Mouse (Mus musculus) gastrocnemius, postnatal 14 days (tissue): Measurements from ENCODE around the gene Rbms3. TPM values are rescaled to one million over a fixed set of nuclear protein-coding genes. Genes with fewer than 3 reads are reported as not detected.

Experiments
- DNase-seq: peaks from one replicate; pipeline ENCODE4 v3.0.0; 2021; ENCODE audit warnings: mixed read lengths
- intact Hi-C: fragments of 180-260 bp; cut with DNase I; formaldehyde crosslinking; loops from one replicate; pipeline ENCODE4 v1.15.1; 2025; ENCODE audit warnings: low total_unique reads
- total RNA-seq, 2 experiments: library from RNA; stranded (reverse); gene quantifications; 2 replicates each; pipeline ENCODE4 v1.2.3; 2021

Gene Rbms3
- total RNA-seq, 2 experiments from 2014 or later = 14.3 to 17.7 TPM

GRCm38 (mm10) chr9:117529281-117529680, 100.4 kb downstream of the Rbms3 start:
- DNase-seq = no peak
- intact Hi-C loops = no loop called here

- intact Hi-C loops = no loop called here
- no peak for DNase-seq
These were observed 120.8 kb downstream of the Rbms3 start for GRCm38 (mm10) chr9:117508941-117509340.

DNA sequence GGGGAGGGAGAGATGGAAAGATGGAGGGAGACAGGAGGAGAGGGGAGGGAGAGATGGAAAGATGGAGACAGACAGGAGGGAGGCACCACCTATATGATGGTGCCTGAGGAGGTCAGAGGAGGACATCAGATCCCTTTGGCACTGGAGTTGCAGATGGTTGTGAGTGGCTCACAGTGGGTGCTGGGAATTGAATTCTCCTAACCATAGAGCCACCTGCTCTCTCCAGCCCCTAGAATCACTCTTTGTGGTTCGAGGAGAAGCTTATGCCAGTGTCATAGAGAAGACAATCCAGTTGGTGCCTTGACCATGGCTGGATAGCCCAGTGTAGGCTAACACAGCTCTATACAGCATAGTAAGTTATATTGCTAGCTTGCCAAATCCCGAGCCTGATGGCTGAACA, 137.8 kb downstream of the Rbms3 start:
- intact Hi-C loops = no loop called here
- no peak for DNase-seq

GRCm38 (mm10) chr9:117484396-117484795, 145.3 kb downstream of the Rbms3 start:
- DNase-seq = no peak
- intact Hi-C loops = no loop called here

DNA sequence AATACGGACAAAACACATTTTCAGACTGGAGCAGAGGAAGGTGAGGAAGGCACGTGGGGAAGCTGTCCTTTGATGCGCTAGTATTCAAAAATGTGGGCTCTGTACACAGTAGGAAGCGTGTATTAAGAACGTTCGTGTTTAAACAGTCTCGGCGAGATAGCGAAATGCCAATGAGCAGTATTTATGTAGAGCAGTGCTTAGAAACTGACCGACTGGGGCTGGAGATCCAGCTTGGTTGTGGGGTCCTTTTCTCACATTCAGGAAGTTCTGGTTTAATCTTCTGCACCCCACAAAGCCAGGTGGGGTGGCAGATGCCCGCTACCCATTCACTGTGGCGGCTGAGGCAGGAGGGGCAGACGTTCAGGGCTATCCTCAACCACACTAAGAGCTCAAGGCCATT, 153.0 kb downstream of the Rbms3 start:
- intact Hi-C loops = no loop called here
- DNase-seq = no peak

DNA sequence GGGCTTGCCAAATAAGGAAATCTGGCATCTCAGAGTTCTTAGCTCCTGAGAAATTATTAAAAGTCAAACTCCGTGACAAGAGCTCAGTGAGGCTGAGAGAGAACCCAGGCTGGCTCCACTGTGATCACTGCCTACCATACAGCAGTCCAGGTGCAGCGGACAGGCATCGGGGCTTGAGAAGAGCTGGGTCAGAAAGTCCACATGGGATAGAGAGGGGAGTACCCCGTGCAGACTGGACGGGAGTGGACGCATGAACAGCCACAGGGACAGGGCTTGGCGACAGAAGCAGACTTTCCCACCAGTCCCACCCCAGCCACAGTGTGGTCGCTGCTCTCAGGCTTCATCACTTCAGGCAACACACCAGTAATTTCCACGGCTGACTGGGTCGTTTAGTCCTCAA, 176.9 kb downstream of the Rbms3 start:
- intact Hi-C loops = no loop called here
- peak; percentile 4 for DNase-seq

- intact Hi-C loops = no loop called here
- peak; percentile 3 for DNase-seq
These were observed 187.1 kb downstream of the Rbms3 start for GRCm38 (mm10) chr9:117442611-117443010.

DNA sequence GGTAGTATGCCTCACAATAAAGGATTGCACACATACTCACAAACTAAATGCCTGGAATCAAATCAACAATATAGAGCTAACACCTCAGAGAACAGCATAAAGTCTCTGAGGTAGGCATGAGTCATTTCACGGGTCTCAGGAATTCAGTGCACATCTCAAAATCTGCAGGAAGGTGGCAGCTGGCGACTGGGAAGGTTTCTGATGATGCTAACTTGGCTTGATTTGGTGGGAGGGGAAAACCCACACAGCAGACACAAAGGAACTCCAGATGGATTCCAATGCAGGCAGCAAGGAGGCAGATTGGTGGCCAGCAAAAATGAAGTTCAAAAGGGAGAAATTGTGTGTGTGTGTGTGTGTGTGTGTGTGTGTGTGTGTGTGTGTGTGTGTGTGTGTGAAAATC, 193.9 kb downstream of the Rbms3 start:
- intact Hi-C loops = no loop called here
- no peak for DNase-seq

GRCm38 (mm10) chr9:117430670-117431069, 199.0 kb downstream of the Rbms3 start:
- no peak for DNase-seq
- intact Hi-C loops = no loop called here

- no peak for DNase-seq
- intact Hi-C loops = no loop called here
These were observed 200.3 kb downstream of the Rbms3 start for GRCm38 (mm10) chr9:117429217-117430105.

DNA sequence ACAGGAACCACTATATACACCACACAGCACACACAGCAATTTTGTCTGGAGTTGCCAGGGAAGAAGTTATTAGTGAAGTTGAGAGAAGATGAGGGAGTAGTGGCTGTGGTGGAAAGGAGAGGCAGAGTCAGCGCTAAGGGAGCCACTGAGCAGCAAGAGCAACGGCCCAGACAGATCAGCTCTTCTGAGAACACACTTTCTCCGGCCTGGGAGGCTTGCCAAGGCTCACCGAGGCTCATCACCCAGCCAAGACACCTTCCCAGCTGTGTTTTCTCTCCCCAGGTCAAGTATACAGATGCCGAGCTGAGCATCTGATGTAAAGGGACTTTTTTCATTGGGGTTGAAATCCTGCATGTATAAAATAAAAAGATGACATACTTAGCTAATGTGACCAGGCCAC, 206.5 kb downstream of the Rbms3 start:
- intact Hi-C loops = no loop called here
- no peak for DNase-seq

- intact Hi-C loops = no loop called here
- no peak for DNase-seq
These were observed 209.7 kb downstream of the Rbms3 start for GRCm38 (mm10) chr9:117419874-117420485.

GRCm38 (mm10) chr9:117413181-117413580, 216.5 kb downstream of the Rbms3 start:
- DNase-seq = peak; percentile 23
- intact Hi-C loops = no loop called here

GRCm38 (mm10) chr9:117412584-117412983, 217.1 kb downstream of the Rbms3 start:
- no peak for DNase-seq
- intact Hi-C loops = no loop called here

DNA sequence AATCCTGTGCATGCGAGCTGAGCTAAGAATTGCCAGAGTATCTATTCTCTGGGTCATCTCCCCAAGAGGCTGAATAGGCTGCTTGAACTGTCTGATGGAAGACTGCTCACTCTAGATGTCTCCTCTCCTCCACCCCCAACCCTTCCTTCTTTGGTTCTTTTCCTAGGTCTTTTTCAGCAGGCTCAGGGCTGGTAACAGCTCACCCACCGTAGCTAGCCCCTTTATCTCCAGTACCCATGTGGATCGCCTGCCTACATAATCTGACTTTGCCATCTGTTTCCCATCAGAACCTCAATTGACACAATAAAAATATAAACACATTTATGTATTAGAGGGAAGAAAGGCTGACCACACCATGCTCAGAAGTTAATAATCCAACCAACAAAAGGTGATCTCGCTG, 225.1 kb downstream of the Rbms3 start:
- intact Hi-C loops = no loop called here
- no peak for DNase-seq

- intact Hi-C loops = no loop called here
- no peak for DNase-seq
These were observed 229.4 kb downstream of the Rbms3 start for GRCm38 (mm10) chr9:117400262-117400671.

GRCm38 (mm10) chr9:117397071-117397470, 232.6 kb downstream of the Rbms3 start:
- intact Hi-C loops = no loop called here
- DNase-seq = no peak

DNA sequence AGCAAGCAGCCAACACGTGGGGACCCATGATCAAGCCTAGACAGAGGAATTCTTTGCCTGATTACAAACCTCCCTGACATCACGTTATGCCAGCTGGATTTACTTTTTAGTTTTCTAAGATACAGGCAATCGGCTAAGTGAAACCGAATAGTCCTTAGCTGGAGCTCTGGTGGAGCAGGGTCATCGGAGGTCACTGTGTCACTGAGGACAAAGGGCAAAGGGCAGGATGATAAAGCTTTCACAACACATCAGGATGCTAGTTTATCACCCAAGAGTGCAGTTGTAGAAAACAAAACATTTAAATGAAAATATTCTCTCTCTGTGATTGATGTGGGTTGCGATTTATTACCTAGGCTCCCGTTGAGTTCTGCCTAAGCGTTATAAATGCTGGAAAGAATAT, 233.1 kb downstream of the Rbms3 start:
- intact Hi-C loops = no loop called here
- DNase-seq = no peak

DNA sequence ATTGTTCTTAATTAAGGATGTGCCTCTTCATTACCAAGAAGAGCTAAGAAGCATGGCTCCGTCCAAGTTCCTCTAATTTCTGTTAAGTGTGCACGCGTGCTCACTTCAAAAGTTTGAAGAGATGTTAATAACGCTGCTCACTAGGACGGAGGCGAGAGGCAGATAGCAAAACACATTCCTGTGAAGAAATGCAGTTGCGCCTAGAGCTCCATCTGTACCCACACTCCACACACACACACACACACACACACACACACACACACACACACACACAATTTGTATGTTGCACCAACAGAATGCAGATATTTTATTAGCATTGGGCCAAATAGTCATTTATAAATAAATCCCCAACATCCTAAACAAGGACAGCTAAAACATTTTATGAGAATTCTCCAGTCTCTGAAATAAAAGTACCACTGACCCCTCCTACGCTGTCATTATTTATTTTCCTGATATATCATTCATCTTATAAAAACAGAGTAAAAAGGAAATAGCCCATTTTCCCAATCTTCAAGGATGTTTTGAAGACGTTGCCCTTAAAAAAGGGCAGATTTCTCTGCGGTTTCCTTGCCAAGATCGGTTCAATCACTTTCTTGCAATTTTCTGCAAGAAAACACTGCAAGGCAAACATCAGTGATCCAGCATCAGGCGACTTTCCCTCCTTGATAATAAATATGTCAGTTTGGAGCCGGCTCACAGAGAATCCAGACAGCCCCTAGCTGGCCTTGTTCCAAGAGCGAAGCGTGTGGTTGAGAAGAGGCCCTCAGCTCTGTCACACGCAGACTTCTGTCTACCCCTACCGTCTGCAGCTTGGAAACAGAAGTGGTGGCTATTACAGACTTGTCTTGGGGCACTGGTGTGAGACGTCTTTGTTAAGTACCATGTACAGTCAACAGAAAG, 235.8 kb downstream of the Rbms3 start:
- intact Hi-C loops = no loop called here
- peak; percentile 16 for DNase-seq

GRCm38 (mm10) chr9:117388024-117388423, 241.7 kb downstream of the Rbms3 start:
- intact Hi-C loops = no loop called here
- DNase-seq = no peak
